Mouse (Mus musculus): ENCODE measurements around the gene Col28a1. TPM values are rescaled to one million over a fixed set of nuclear protein-coding genes. Genes with fewer than 3 reads are reported as not detected.

Col28a1 gene
- total RNA-seq (2021), result 1 to 10 TPM; 1.5 to 2.9 TPM
- long read RNA-seq, experiment 1, partial matches to known transcripts, result 0 of 1 reads
- long read RNA-seq, experiment 1, other reads (novel, unspliced or antisense), result 1 of 1 reads
- long read RNA-seq, experiment 2, result 0 reads

- no peak for DNase-seq
Measured at GRCm38 (mm10) chr6:8192517-8192916, at the start of gene Col28a1. Gene Col28a1 (minus strand): TSS chr6:8192617.

- DNase-seq, result no peak
Measured at GRCm38 (mm10) chr6:8228596-8228995, 36.2 kb upstream of the Col28a1 start.

GRCm38 (mm10) chr6:8227035-8227434, 34.6 kb upstream of the Col28a1 start:
- no peak for DNase-seq

GRCm38 (mm10) chr6:8210661-8211060, 18.2 kb upstream of the Col28a1 start:
- no peak for DNase-seq

- peak; percentile 6 to 12 for DNase-seq
Measured at GRCm38 (mm10) chr6:8209866-8210186, 17.4 kb upstream of the Col28a1 start.

- DNase-seq, result peak; percentile 90 to 94
Measured at GRCm38 (mm10) chr6:8209047-8209865, 16.8 kb upstream of the Col28a1 start, which contains the start of gene Mios. Gene Mios (plus strand): TSS chr6:8209222.

GRCm38 (mm10) chr6:8189917-8190316, 2.5 kb downstream of the Col28a1 start:
- DNase-seq, result no peak

GRCm38 (mm10) chr6:8188599-8189233, 3.7 kb downstream of the Col28a1 start:
- no peak for DNase-seq

- no peak for DNase-seq
Measured at GRCm38 (mm10) chr6:8178397-8178941, 13.9 kb downstream of the Col28a1 start.

GRCm38 (mm10) chr6:8176116-8176515, 16.3 kb downstream of the Col28a1 start:
- no peak for DNase-seq

- DNase-seq, result no peak
Measured at GRCm38 (mm10) chr6:8175346-8175745, 17.1 kb downstream of the Col28a1 start.

GRCm38 (mm10) chr6:8174062-8174461, 18.4 kb downstream of the Col28a1 start:
- DNase-seq, result no peak

GRCm38 (mm10) chr6:8172101-8172500, 20.3 kb downstream of the Col28a1 start:
- DNase-seq, result no peak

- DNase-seq, result no peak
Measured at GRCm38 (mm10) chr6:8164741-8165140, 27.7 kb downstream of the Col28a1 start.

- DNase-seq, result no peak
Measured at GRCm38 (mm10) chr6:8160001-8160400, 32.4 kb downstream of the Col28a1 start.

- DNase-seq, result no peak
Measured at GRCm38 (mm10) chr6:8157121-8157520, 35.3 kb downstream of the Col28a1 start.

- no peak for DNase-seq
Measured at GRCm38 (mm10) chr6:8152551-8153361, 39.7 kb downstream of the Col28a1 start.

- DNase-seq, result no peak
Measured at GRCm38 (mm10) chr6:8148916-8149315, 43.5 kb downstream of the Col28a1 start.

- DNase-seq, result peak in 1 of 2 experiments; percentile 21
Measured at GRCm38 (mm10) chr6:8141881-8142280, 50.5 kb downstream of the Col28a1 start.

GRCm38 (mm10) chr6:8130149-8130548, 62.3 kb downstream of the Col28a1 start:
- DNase-seq, result no peak

GRCm38 (mm10) chr6:8128164-8128563, 64.3 kb downstream of the Col28a1 start:
- no peak for DNase-seq

GRCm38 (mm10) chr6:8126545-8126944, 65.9 kb downstream of the Col28a1 start:
- no peak for DNase-seq
